Mouse (Mus musculus): ENCODE measurements at regions not wholly inside any gene's neighbourhood (a gene's known extent, or its start where the extent isn't known, plus 50 kb on each side); places are given as distances from the start of the nearest gene placed in this dataset.

GRCm38 (mm10) chr6:51163882-51164281 lies 268.6 kb upstream of the Nfe2l3 start:
- TF ChIP-seq MAX (IDR thresholded peaks at IDR 0.05; ENCODE audit: low read length) (no peak), ZNF384 (IDR thresholded peaks at IDR 0.05; ENCODE audit: low read depth, low read length) (no peak), CTCF (conservative IDR thresholded peaks at IDR 0.05 in 1 of 2, IDR thresholded peaks at IDR 0.05 in 1 of 2; ENCODE audit: low read depth in 2 of 2, low read length in 2 of 2) (no peak), RCOR1 (conservative IDR thresholded peaks at IDR 0.05; ENCODE audit: low read depth, low read length) (no peak), CHD1 (IDR thresholded peaks at IDR 0.05; ENCODE audit: low read depth, low read length) (no peak), E2F4 (IDR thresholded peaks at IDR 0.05; ENCODE audit: insufficient replicate concordance, low read depth, low read length) (no peak), ZC3H11A (IDR thresholded peaks at IDR 0.05; ENCODE audit: low read depth, low read length) (no peak), ZMIZ1 (IDR thresholded peaks at IDR 0.05; ENCODE audit: low read depth, low read length) (no peak), JUN (IDR thresholded peaks at IDR 0.05; ENCODE audit: insufficient read depth, low read depth, low read length) (no peak)
